Mouse (Mus musculus) c-Kit-positive CD71-negative TER-119-negative erythroid progenitor cells, embryonic 14.5 days (primary cell): ENCODE data around the gene Icmt.

Experiments used
- DNase-seq: peaks from one replicate; pipeline ENCODE4 v3.0.0-alpha.2; 2013; ENCODE audit warnings: low read depth

The Icmt gene

GRCm38 (mm10) chr4:152338419-152339292 lies 41.6 kb downstream of the Icmt start, which contains the start of gene Chd5:
Gene Chd5 (plus strand): TSS chr4:152338651.
- DNase-seq, result no peak

GRCm38 (mm10) chr4:152339293-152339790 lies 42.3 kb downstream of the Icmt start:
- no peak for DNase-seq

GRCm38 (mm10) chr4:152340584-152341284 lies 43.7 kb downstream of the Icmt start:
- DNase-seq, result no peak

GRCm38 (mm10) chr4:152343296-152343695 lies 46.3 kb downstream of the Icmt start:
- DNase-seq, result no peak

- no peak for DNase-seq
Measured at GRCm38 (mm10) chr4:152344651-152345050, 47.6 kb downstream of the Icmt start.

- DNase-seq, result no peak
Measured at GRCm38 (mm10) chr4:152345120-152345889, 48.3 kb downstream of the Icmt start.

- no peak for DNase-seq
Measured at GRCm38 (mm10) chr4:152349837-152350381, 52.9 kb downstream of the Icmt start.

DNA sequence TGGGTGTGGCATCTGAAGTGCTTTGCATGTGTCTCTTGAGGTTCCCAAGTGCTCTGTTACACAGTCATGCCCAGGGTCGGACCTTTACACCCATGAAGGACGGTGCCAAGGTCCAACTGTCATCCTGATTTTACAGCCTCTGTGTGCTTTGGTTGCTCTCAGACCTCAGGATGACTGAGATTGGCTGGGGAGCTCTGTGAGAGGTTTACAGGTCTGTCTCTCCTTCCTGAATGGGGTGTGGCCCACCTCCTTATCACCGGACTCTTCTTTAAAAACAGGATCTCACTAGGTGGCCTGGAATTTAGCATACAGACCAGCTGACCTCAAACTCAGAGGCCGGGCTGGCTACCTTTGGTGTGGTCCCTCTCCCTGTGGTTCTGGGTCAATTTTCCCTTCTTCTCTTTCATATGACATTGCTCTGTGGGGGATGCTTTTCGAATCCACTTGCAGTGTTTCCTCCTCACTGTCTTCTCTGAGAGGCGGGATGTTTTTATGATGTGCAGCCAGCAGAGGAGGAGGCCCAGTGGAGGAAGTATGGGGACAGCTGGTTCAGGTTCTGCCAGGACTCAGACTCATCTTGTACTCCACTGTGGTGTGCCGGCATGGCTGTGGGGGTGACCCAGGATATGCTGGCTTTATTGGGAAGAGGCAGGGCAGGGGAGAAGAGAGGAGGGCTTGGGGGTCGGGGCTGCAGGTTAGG lies 53.8 kb downstream of the Icmt start:
- DNase-seq, result no peak

DNA sequence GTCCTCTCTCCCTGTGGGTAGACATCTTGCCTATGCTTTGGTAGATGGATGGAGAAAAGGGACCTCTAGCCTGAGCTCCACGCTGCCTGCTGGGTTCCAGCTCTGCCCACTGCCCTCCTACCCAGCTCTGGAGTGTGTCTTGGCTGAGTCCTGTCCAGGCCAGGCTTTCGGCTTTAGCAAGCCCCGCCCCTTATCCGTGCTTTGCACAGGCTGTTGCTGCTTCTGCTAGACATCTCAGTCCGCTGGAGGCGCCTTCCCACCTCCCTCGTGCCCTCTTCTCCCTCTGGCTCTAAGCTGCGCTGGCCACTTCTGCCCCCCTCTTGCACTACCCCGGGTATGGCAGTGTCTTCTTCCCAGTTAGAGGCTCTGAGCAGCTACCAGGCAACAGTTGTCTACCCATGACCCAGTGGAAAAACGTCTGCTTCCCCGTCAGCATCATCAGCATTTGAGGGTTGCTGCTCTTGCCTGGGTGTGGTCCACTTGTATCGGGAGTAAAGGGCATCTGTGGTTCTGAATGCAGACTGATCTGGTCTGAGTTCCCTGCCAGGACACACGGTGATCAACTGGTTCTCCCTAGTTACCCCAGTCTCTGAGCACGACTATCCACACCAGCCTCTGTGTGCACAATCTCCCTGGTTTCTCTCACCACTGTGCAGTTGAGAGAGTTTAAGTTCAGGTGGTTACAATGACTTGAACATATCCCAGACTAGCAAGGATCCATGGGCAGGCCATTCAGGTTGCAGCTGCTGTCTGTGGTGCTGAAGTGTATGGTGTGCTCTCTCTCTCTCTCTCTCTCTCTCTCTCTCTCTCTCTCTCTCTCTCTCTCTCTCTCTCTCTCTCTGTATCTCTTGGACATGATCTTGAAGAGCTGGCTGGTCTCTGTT lies 54.6 kb downstream of the Icmt start:
- DNase-seq, result no peak

- no peak for DNase-seq
Measured at GRCm38 (mm10) chr4:152353886-152354637, 57.0 kb downstream of the Icmt start.

GRCm38 (mm10) chr4:152355672-152356071 lies 58.6 kb downstream of the Icmt start:
- no peak for DNase-seq
